Mouse (Mus musculus): ENCODE data around the gene Pcgf5.

DNA sequence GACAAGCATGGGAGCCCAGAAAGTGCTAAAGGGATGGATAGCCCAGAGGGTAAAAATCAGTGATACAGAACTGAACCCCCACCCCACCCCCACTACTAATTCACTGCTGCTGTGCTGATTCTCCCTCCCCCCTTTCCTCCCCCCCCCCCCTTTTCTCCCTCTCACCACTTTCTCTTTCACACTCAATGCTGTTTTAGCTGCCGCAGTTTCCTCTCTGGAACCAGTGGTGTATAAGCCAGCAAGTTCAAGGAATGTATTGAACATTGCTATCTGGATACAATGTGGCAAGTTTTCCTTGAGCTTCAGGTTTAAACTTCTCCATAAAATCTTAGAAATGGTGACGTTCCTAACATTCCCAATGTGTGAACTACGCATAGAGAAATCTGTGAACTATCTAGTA, 34.8 kb downstream of the Pcgf5 start:
- TF ChIP-seq CTCF (IDR thresholded peaks at IDR 0.05; ENCODE audit: low read depth) = no peak
- TF ChIP-seq EP300 (optimal IDR thresholded peaks at IDR 0.05) = no peak

Data from stomach, postnatal 0 days (tissue).